Mouse (Mus musculus) MEL (cell line): ENCODE measurements around the gene Iqcd. TPM values are rescaled to one million over a fixed set of nuclear protein-coding genes. Genes with fewer than 3 reads are reported as not detected.
A peak's percentile ranks its signal among the peaks of the same experiment; 100 is the strongest.

Source experiments
- DNase-seq: peaks from one replicate; pipeline ENCODE4 v3.0.0; 2011; ENCODE audit warnings: low read depth, low spot score
- H3K27ac ChIP-seq: 2 replicates; pipeline ENCODE4 v1.5.1; 2012; ENCODE audit warnings: low read depth, mild to moderate bottlenecking, control low read depth, low read length, moderate library complexity; ENCODE audit not compliant: control insufficient read depth
- H3K27me3 ChIP-seq, 2 experiments: fragments of 150-350 bp in 1 of 2; sonication (generic) in 1 of 2; 2 replicates each; pipeline ENCODE4 v1.6.1; 2012; ENCODE audit warnings: low read length in 2 of 2, mild to moderate bottlenecking in 2 of 2, improper control_type of control experiment in 1 of 2, moderate library complexity in 1 of 2; ENCODE audit not compliant: insufficient read depth in 2 of 2, control insufficient read depth in 1 of 2
- H3K36me3 ChIP-seq, 2 experiments: 2 replicates each; pipeline ENCODE4 v1.6.1; 2012 to 2014; ENCODE audit warnings: low read length in 2 of 2, improper control_type of control experiment in 1 of 2, inconsistent platforms in 1 of 2, mild to moderate bottlenecking in 1 of 2; ENCODE audit not compliant: insufficient read depth in 2 of 2, control insufficient read depth in 1 of 2
- H3K4me1 ChIP-seq, 2 experiments: fragments of 150-350 bp in 1 of 2; sonication (generic) in 1 of 2; 2 replicates each; pipeline ENCODE4 v1.6.1; 2012; ENCODE audit warnings: low read length in 2 of 2, improper control_type of control experiment in 1 of 2, mild to moderate bottlenecking in 1 of 2; ENCODE audit not compliant: insufficient read depth in 2 of 2, control insufficient read depth in 1 of 2
- H3K4me3 ChIP-seq, 2 experiments: fragments of 150-350 bp in 1 of 2; sonication (generic) in 1 of 2; 2 replicates each; pipeline ENCODE4 v1.5.1; 2012; ENCODE audit warnings: low read depth in 2 of 2, low read length in 2 of 2, mild to moderate bottlenecking in 2 of 2, moderate library complexity in 2 of 2, control low read depth in 1 of 2, improper control_type of control experiment in 1 of 2; ENCODE audit not compliant: control insufficient read depth in 1 of 2, insufficient read depth in 1 of 2
- H3K79me2 ChIP-seq: 2 replicates; pipeline ENCODE4 v1.6.1; 2012; ENCODE audit warnings: mild to moderate bottlenecking, low read length, moderate library complexity; ENCODE audit not compliant: control insufficient read depth, poor library complexity, insufficient read depth
- H3K9ac ChIP-seq: 2 replicates; pipeline ENCODE4 v1.6.1; 2012; ENCODE audit warnings: low read depth, mild to moderate bottlenecking, control low read depth, low read length, moderate library complexity; ENCODE audit not compliant: control insufficient read depth, poor library complexity, severe bottlenecking
- H3K9me3 ChIP-seq: fragments of 150-350 bp; sonication (generic); replicated peaks from 2 replicates; pipeline ENCODE4 v1.6.1; 2012; ENCODE audit warnings: mild to moderate bottlenecking, low read length, improper control_type of control experiment, moderate library complexity; ENCODE audit not compliant: insufficient read depth
- BHLHE40 ChIP-seq: IDR thresholded peaks from 2 replicates; pipeline ENCODE4 v1.6.1; 2012; ENCODE audit warnings: low read depth, mild to moderate bottlenecking, inconsistent platforms, low read length, improper control_type of control experiment, borderline replicate concordance
- CHD1 ChIP-seq: IDR thresholded peaks from 2 replicates; pipeline ENCODE4 v1.6.1; 2012; ENCODE audit warnings: low read depth, mild to moderate bottlenecking, inconsistent platforms, low read length, improper control_type of control experiment
- CHD2 ChIP-seq: IDR thresholded peaks from 2 replicates; pipeline ENCODE4 v1.6.1; 2011; ENCODE audit warnings: low read length, improper control_type of control experiment
- CTCF ChIP-seq, 3 experiments: IDR thresholded peaks in 2 of 3; conservative IDR thresholded peaks in 1 of 3; 2 replicates each; pipeline ENCODE4 v1.5.1; 2011 to 2012; ENCODE audit warnings: low read length in 3 of 3, low read depth in 2 of 3, mild to moderate bottlenecking in 2 of 3, improper control_type of control experiment in 1 of 3, inconsistent platforms in 1 of 3, mixed read lengths in 1 of 3, moderate library complexity in 1 of 3; ENCODE audit not compliant: control insufficient read depth in 1 of 3, insufficient read depth in 1 of 3, poor library complexity in 1 of 3, severe bottlenecking in 1 of 3
- E2F4 ChIP-seq: IDR thresholded peaks from 2 replicates; pipeline ENCODE4 v1.6.1; 2011; ENCODE audit warnings: low read depth, low read length, improper control_type of control experiment, borderline replicate concordance
- ELF1 ChIP-seq: IDR thresholded peaks from 2 replicates; pipeline ENCODE4 v1.6.1; 2014; ENCODE audit warnings: low read depth, mild to moderate bottlenecking, inconsistent platforms, low read length, improper control_type of control experiment, moderate library complexity
- EP300 ChIP-seq, 2 experiments: IDR thresholded peaks; 2 replicates each; pipeline ENCODE4 v1.6.1; 2011; ENCODE audit warnings: improper control_type of control experiment in 2 of 2, low read length in 2 of 2, low read depth in 1 of 2, mild to moderate bottlenecking in 1 of 2
- ETS1 ChIP-seq: IDR thresholded peaks from 2 replicates; pipeline ENCODE4 v1.6.1; 2012; ENCODE audit warnings: low read depth, mild to moderate bottlenecking, inconsistent platforms, low read length, improper control_type of control experiment, moderate library complexity
- GABPA ChIP-seq: IDR thresholded peaks from 2 replicates; pipeline ENCODE4 v1.6.1; 2012; ENCODE audit warnings: low read depth, mild to moderate bottlenecking, inconsistent platforms, low read length, improper control_type of control experiment, moderate library complexity
- GATA1 ChIP-seq: IDR thresholded peaks from 2 replicates; pipeline ENCODE4 v1.6.1; 2011; ENCODE audit warnings: low read depth, low read length, improper control_type of control experiment
- HCFC1 ChIP-seq: IDR thresholded peaks from 2 replicates; pipeline ENCODE4 v1.6.1; 2012; ENCODE audit warnings: low read depth, mild to moderate bottlenecking, inconsistent platforms, low read length, improper control_type of control experiment, moderate library complexity
- KAT2A ChIP-seq: conservative IDR thresholded peaks from 2 replicates; pipeline ENCODE4 v1.6.1; 2012; ENCODE audit warnings: low read depth, low read length, improper control_type of control experiment, inconsistent platforms
- MAFK ChIP-seq: IDR thresholded peaks from 2 replicates; pipeline ENCODE4 v1.6.1; 2011; ENCODE audit warnings: low read depth, mild to moderate bottlenecking, low read length, improper control_type of control experiment, borderline replicate concordance
- MAX ChIP-seq: IDR thresholded peaks from 2 replicates; pipeline ENCODE4 v1.6.1; 2011; ENCODE audit warnings: low read length, improper control_type of control experiment
- MAZ ChIP-seq: IDR thresholded peaks from 2 replicates; pipeline ENCODE4 v1.6.1; 2012; ENCODE audit warnings: low read depth, mild to moderate bottlenecking, inconsistent platforms, low read length, improper control_type of control experiment
- MEF2A ChIP-seq: IDR thresholded peaks from 2 replicates; pipeline ENCODE4 v1.6.1; 2014; ENCODE audit warnings: low read depth, mild to moderate bottlenecking, inconsistent platforms, low read length, improper control_type of control experiment; ENCODE audit not compliant: poor library complexity, insufficient replicate concordance, severe bottlenecking; ENCODE audit errors: extremely low read depth
- MXI1 ChIP-seq: IDR thresholded peaks from 2 replicates; pipeline ENCODE4 v1.6.1; 2011; ENCODE audit warnings: mild to moderate bottlenecking, low read depth, low read length, improper control_type of control experiment
- MYB ChIP-seq: IDR thresholded peaks from 2 replicates; pipeline ENCODE4 v1.6.1; 2011; ENCODE audit warnings: mild to moderate bottlenecking, low read depth, low read length, improper control_type of control experiment
- MYC ChIP-seq: IDR thresholded peaks from 2 replicates; pipeline ENCODE4 v1.6.1; 2011; ENCODE audit warnings: low read depth, mild to moderate bottlenecking, low read length, improper control_type of control experiment, moderate library complexity
- NELFE ChIP-seq: IDR thresholded peaks from 2 replicates; pipeline ENCODE4 v1.6.1; 2011; ENCODE audit warnings: low read depth, low read length, improper control_type of control experiment
- NRF1 ChIP-seq: IDR thresholded peaks from 2 replicates; pipeline ENCODE4 v1.6.1; 2014; ENCODE audit warnings: low read depth, mild to moderate bottlenecking, inconsistent platforms, low read length, improper control_type of control experiment, moderate library complexity; ENCODE audit not compliant: poor library complexity, insufficient read depth, severe bottlenecking
- POLR2AphosphoS2 ChIP-seq: IDR thresholded peaks from 2 replicates; pipeline ENCODE4 v1.6.1; 2011; ENCODE audit warnings: low read length, improper control_type of control experiment
- POLR2AphosphoS5 ChIP-seq: IDR thresholded peaks from 2 replicates; pipeline ENCODE4 v1.6.1; 2012; ENCODE audit warnings: low read depth, borderline replicate concordance, mild to moderate bottlenecking, inconsistent platforms, low read length, moderate library complexity, mixed read lengths
- RAD21 ChIP-seq: IDR thresholded peaks from 2 replicates; pipeline ENCODE4 v1.6.1; 2011; ENCODE audit warnings: mild to moderate bottlenecking, low read depth, low read length, improper control_type of control experiment
- RCOR1 ChIP-seq: IDR thresholded peaks from 2 replicates; pipeline ENCODE4 v1.6.1; 2012; ENCODE audit warnings: low read depth, mild to moderate bottlenecking, inconsistent platforms, low read length, improper control_type of control experiment
- SIN3A ChIP-seq: IDR thresholded peaks from 2 replicates; pipeline ENCODE4 v1.6.1; 2012; ENCODE audit warnings: low read length, improper control_type of control experiment, inconsistent platforms
- SMC3 ChIP-seq: IDR thresholded peaks from 2 replicates; pipeline ENCODE4 v1.6.1; 2011; ENCODE audit warnings: low read depth, low read length, improper control_type of control experiment
- TAL1 ChIP-seq: IDR thresholded peaks from 2 replicates; pipeline ENCODE4 v1.6.1; 2012; ENCODE audit warnings: mild to moderate bottlenecking, inconsistent platforms, low read length, moderate library complexity, mixed read lengths
- TBP ChIP-seq: IDR thresholded peaks from 2 replicates; pipeline ENCODE4 v1.8.0; 2011; ENCODE audit warnings: low read depth, low read length, improper control_type of control experiment
- TCF12 ChIP-seq: IDR thresholded peaks from 2 replicates; pipeline ENCODE4 v1.6.1; 2014; ENCODE audit warnings: low read depth, mild to moderate bottlenecking, inconsistent platforms, low read length, improper control_type of control experiment, moderate library complexity
- UBTF ChIP-seq: IDR thresholded peaks from 2 replicates; pipeline ENCODE4 v1.6.1; 2012; ENCODE audit warnings: low read depth, mild to moderate bottlenecking, inconsistent platforms, low read length, improper control_type of control experiment, moderate library complexity, borderline replicate concordance; ENCODE audit not compliant: insufficient read depth
- USF1 ChIP-seq: IDR thresholded peaks from 2 replicates; pipeline ENCODE4 v1.6.1; 2014; ENCODE audit warnings: low read depth, mild to moderate bottlenecking, inconsistent platforms, low read length, improper control_type of control experiment, moderate library complexity
- USF2 ChIP-seq, 2 experiments: IDR thresholded peaks; 2 replicates each; pipeline ENCODE4 v1.6.1; 2011 to 2012; ENCODE audit warnings: improper control_type of control experiment in 2 of 2, low read length in 2 of 2, borderline replicate concordance in 1 of 2, inconsistent platforms in 1 of 2, low read depth in 1 of 2, mild to moderate bottlenecking in 1 of 2; ENCODE audit not compliant: insufficient read depth in 1 of 2
- ZC3H11A ChIP-seq: IDR thresholded peaks from 2 replicates; pipeline ENCODE4 v1.6.1; 2012; ENCODE audit warnings: low read depth, mild to moderate bottlenecking, inconsistent platforms, low read length, improper control_type of control experiment
- ZKSCAN1 ChIP-seq: IDR thresholded peaks from 2 replicates; pipeline ENCODE4 v1.6.1; 2012; ENCODE audit warnings: low read depth, mild to moderate bottlenecking, inconsistent platforms, low read length, improper control_type of control experiment, moderate library complexity
- ZMIZ1 ChIP-seq: IDR thresholded peaks from 2 replicates; pipeline ENCODE4 v1.6.1; 2012; ENCODE audit warnings: low read depth, mild to moderate bottlenecking, inconsistent platforms, low read length, improper control_type of control experiment, moderate library complexity
- ZNF384 ChIP-seq: IDR thresholded peaks from 2 replicates; pipeline ENCODE4 v1.6.1; 2012; ENCODE audit warnings: low read depth, mild to moderate bottlenecking, inconsistent platforms, low read length, improper control_type of control experiment
- polyA plus RNA-seq, 2 experiments: library from polyadenylated mRNA; stranded (reverse) in 1 of 2; unstranded in 1 of 2; fragments of >175 nt in 1 of 2; fragments of >200 nt in 1 of 2; gene quantifications; 2 replicates each; pipeline versions ENCODE4 v1.2.1 to v1.2.4; 2012; ENCODE audit warnings: low replicate concordance in 2 of 2, low read depth in 1 of 2; ENCODE audit not compliant: insufficient read length in 2 of 2, insufficient read depth in 1 of 2, missing spikeins in 1 of 2
- total RNA-seq: library from RNA; depleted of rRNA; stranded (reverse); fragments of 300-350 nt; gene quantifications from 2 replicates; pipeline ENCODE4 v1.2.3, GENCODE M21; 2012

Iqcd gene
- total and polyA plus RNA-seq, 3 experiments: 1.1 to 2.2 TPM; not detected in 1

DNA sequence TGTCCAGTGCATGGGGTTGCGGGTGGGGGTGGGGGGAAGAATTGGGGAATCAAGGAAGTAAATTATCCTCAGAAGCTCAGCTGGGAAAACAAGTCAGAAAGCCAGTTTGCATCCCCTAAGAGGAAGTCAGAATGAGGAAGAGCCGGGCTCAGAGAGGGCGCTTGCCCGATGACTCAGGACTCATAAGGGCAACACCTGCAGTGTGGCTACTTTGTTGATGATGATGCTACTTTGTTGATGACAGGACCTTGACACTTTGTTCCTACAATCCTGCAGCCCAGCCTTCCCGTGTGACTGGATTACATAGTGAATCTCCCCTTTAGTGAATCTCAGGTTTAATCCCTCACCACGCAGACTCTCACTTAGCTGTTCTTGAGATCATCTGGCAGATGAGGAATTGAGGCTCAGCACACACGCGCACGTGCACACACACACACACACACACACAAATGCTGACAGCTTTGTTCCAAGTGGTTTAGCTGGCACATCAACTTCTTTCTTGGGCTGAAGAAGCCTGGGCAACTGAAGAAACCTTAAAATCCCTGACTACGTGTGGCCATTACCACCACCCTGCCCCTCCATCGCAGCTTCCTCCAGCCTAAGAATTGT lies 18.4 kb upstream of the Iqcd start:
- Histone ChIP-seq H3K4me1 (peaks cover 0 to 5% of the 10 kb centered on the region in 2 experiments; a peak in 2 of 4 replicates), H3K27ac (no peak overlapping the region), H3K27me3 (no peaks in the 10 kb centered on the region), H3K36me3 (peaks cover 0 to 3% of the 10 kb centered on the region in 2 experiments; a peak in 1 of 4 replicates), H3K4me3 (no peak overlapping the region), H3K9ac (no peak overlapping the region), H3K9me3 (no peaks in the 10 kb centered on the region), H3K79me2 (no peaks in the 10 kb centered on the region)
- peak; percentile 75 for DNase-seq
- TF ChIP-seq TCF12: no peak
- no peak for TF ChIP-seq CTCF (IDR thresholded peaks at IDR 0.05 in 2 of 3, conservative IDR thresholded peaks at IDR 0.05 in 1 of 3; ENCODE audit: control insufficient read depth in 1 of 3, insufficient read depth in 1 of 3, low read depth in 2 of 3, low read length in 3 of 3, poor library complexity in 1 of 3, severe bottlenecking in 1 of 3)
- TF ChIP-seq POLR2AphosphoS5: no peak
- no peak for TF ChIP-seq BHLHE40
- TF ChIP-seq USF1: no peak
- no peak for TF ChIP-seq GABPA
- TF ChIP-seq ZKSCAN1: no peak
- TF ChIP-seq TAL1: no peak
- no peak for TF ChIP-seq MYB
- no peak for TF ChIP-seq MAFK
- TF ChIP-seq MXI1: no peak
- TF ChIP-seq USF2 (IDR thresholded peaks at IDR 0.05; ENCODE audit: borderline replicate concordance in 1 of 2, insufficient read depth in 1 of 2, low read depth in 1 of 2, low read length in 2 of 2): no peak
- TF ChIP-seq NELFE: no peak
- 0 out of 2 replicates have a peak, but pooled peaks have one; percentile 11 for TF ChIP-seq ELF1
- TF ChIP-seq MYC: no peak
- no peak for TF ChIP-seq ZMIZ1
- no peak for TF ChIP-seq ZNF384
- TF ChIP-seq UBTF: no peak
- TF ChIP-seq SMC3: no peak
- no peak for TF ChIP-seq ZC3H11A
- TF ChIP-seq RCOR1: 0 out of 2 replicates have a peak, but pooled peaks have one; percentile 15
- no peak for TF ChIP-seq MAZ
- no peak for TF ChIP-seq CHD2
- TF ChIP-seq E2F4: no peak
- no peak for TF ChIP-seq MAX
- TF ChIP-seq TBP: no peak
- no peak for TF ChIP-seq RAD21
- TF ChIP-seq SIN3A: 0 out of 2 replicates have a peak, but pooled peaks have one; percentile 44
- TF ChIP-seq ETS1: peak; percentile 76
- no peak for TF ChIP-seq MEF2A
- TF ChIP-seq POLR2AphosphoS2: no peak
- no peak for TF ChIP-seq NRF1
- peak in 1 of 2 experiments; percentile 76; a peak in 3 of 4 replicates for TF ChIP-seq EP300 (IDR thresholded peaks at IDR 0.05; ENCODE audit: low read depth in 1 of 2, low read length in 2 of 2)
- no peak for TF ChIP-seq HCFC1
- TF ChIP-seq GATA1: no peak
- no peak for TF ChIP-seq CHD1
- TF ChIP-seq KAT2A: no peak
